Mouse (Mus musculus) kidney, adult 2 months (tissue): ENCODE results near the gene Hebp1.

ENCODE experiments used
- CTCF ChIP-seq: fragments of 200-500 bp; conservative IDR thresholded peaks from 2 replicates; pipeline ENCODE4 v1.5.1; 2011; ENCODE audit warnings: low read depth, mild to moderate bottlenecking, control low read depth, low read length, moderate library complexity, mixed read lengths; ENCODE audit not compliant: insufficient read depth, insufficient read length
- POLR2A ChIP-seq: fragments of 200-500 bp; IDR thresholded peaks from one replicate; pipeline ENCODE4 v1.6.1; 2011; ENCODE audit warnings: low read depth, low read length, control low read depth

- TF ChIP-seq POLR2A (no peak), CTCF (no peak)
These were observed 32.8 kb upstream of the Hebp1 start for GRCm38 (mm10) chr6:135230586-135230985.
